Mouse (Mus musculus) thymus, postnatal 36 days (tissue): ENCODE data around the gene 3110001I22Rik.
A peak's percentile ranks its signal among the peaks of the same experiment; 100 is the strongest.

Experiments used
- DNase-seq, 2 experiments: peaks; one replicate each; pipeline ENCODE4 v3.0.0; 2022; ENCODE audit warnings: mixed read lengths in 2 of 2

The 3110001I22Rik gene

GRCm38 (mm10) chr16:13722937-13723336 is 51.2 kb downstream of the 3110001I22Rik start:
- peak; percentile 8 to 20 for DNase-seq

- no peak for DNase-seq
These were observed 56.1 kb downstream of the 3110001I22Rik start for GRCm38 (mm10) chr16:13727811-13728335.
